Mouse (Mus musculus) embryonic facial prominence, embryonic 13.5 days (tissue): ENCODE data around the gene Crebbp. TPM values are rescaled to one million over a fixed set of nuclear protein-coding genes. Genes with fewer than 3 reads are reported as not detected.
A peak's percentile ranks its signal among the peaks of the same experiment; 100 is the strongest.
"Not testable (repeated sequence)": the region's sequence is repeated elsewhere in the genome, so short reads cannot be mapped to it uniquely, and the experiment has no call there.

ENCODE experiments used
- ATAC-seq: fragments of 200-750 bp; cut with Nextera tagmentation; 2 replicates; pipeline ENCODE4 v1.8.0; 2017; ENCODE audit warnings: low read depth; ENCODE audit not compliant: insufficient number of reproducible peaks, insufficient read depth, low FRiP score, low TSS enrichment
- H3K27ac ChIP-seq: fragments of 300-500 bp; sonication (generic); 2 replicates; pipeline ENCODE4 v1.5.1; 2015; ENCODE audit warnings: moderate library complexity, mild to moderate bottlenecking, inconsistent platforms
- H3K27me3 ChIP-seq: fragments of 300-500 bp; sonication (generic); 2 replicates; pipeline ENCODE4 v1.6.1; 2015; ENCODE audit warnings: mild to moderate bottlenecking, inconsistent platforms
- H3K36me3 ChIP-seq: fragments of 300-500 bp; sonication (generic); 2 replicates; pipeline ENCODE4 v1.6.1; 2015; ENCODE audit warnings: mild to moderate bottlenecking, inconsistent platforms
- H3K4me1 ChIP-seq: fragments of 300-500 bp; sonication (generic); 2 replicates; pipeline ENCODE4 v1.6.1; 2015; ENCODE audit warnings: inconsistent platforms
- H3K4me2 ChIP-seq: fragments of 300-500 bp; sonication (generic); 2 replicates; pipeline ENCODE4 v1.6.1; 2015; ENCODE audit warnings: moderate library complexity, mild to moderate bottlenecking, inconsistent platforms
- H3K4me3 ChIP-seq: fragments of 300-500 bp; sonication (generic); 2 replicates; pipeline ENCODE4 v1.5.1; 2015; ENCODE audit warnings: mild to moderate bottlenecking, inconsistent platforms
- H3K9ac ChIP-seq: fragments of 300-500 bp; sonication (generic); 2 replicates; pipeline ENCODE4 v1.6.1; 2015; ENCODE audit warnings: mild to moderate bottlenecking, inconsistent platforms
- H3K9me3 ChIP-seq: fragments of 300-500 bp; sonication (generic); 2 replicates; pipeline ENCODE4 v1.6.1; 2016; ENCODE audit warnings: inconsistent platforms
- WGBS: fragments of 180-500 bp; shearing (Covaris S2); methylation state at CpG from one replicate; pipeline ENCODE4 v1.1.7; 2015; ENCODE audit warnings: mixed read lengths; 5-methylcytosine and 5-hydroxymethylcytosine counted together
- polyA plus RNA-seq: library from polyadenylated mRNA; unstranded; fragments of >200 nt; fragmentation: Nextera tagmentation; extraction: Ambion mirVana; gene quantifications from 2 replicates; pipeline ENCODE4 v1.2.1, GENCODE M21; 2015

The Crebbp gene
- 51.3 and 59.4 TPM in 2 replicates for polyA plus RNA-seq

GRCm38 (mm10) chr16:4213799-4214551, at the start of gene Crebbp:
Crebbp (minus strand) TSS chr16:4213997.
- WGBS, result under 1% methylated on average over 45 of the region's 92 CpGs
- Histone ChIP-seq H3K27ac (peak within 1 kb of the TSS; percentile 98), H3K4me1 (peaks cover 17% of the 10 kb centered on the region), H3K36me3 (peaks cover 4% of the 10 kb centered on the region; the same call in 1 of the 2 replicates), H3K9ac (peak within 1 kb of the TSS; percentile 96), H3K27me3 (peaks cover 13% of the 10 kb centered on the region), H3K4me2 (peak within 1 kb of the TSS; percentile 91), H3K9me3 (no peaks in the 10 kb centered on the region), H3K4me3 (peak within 1 kb of the TSS; percentile 96)
- peak; percentile 88 for ATAC-seq

GRCm38 (mm10) chr16:4263486-4263885, 49.7 kb upstream of the Crebbp start:
- H3K9me3 ChIP-seq, result no peaks in the 10 kb centered on the region
- H3K4me2 ChIP-seq, result no peak overlapping the region
- no peak; the same call in 1 of the 2 replicates for ATAC-seq
- H3K27me3 ChIP-seq, result peaks cover 7% of the 10 kb centered on the region; the same call in 1 of the 2 replicates
- H3K36me3 ChIP-seq, result no peaks in the 10 kb centered on the region
- H3K4me1 ChIP-seq, result peaks cover 6% of the 10 kb centered on the region
- no peak overlapping the region for H3K4me3 ChIP-seq
- H3K9ac ChIP-seq, result no peak overlapping the region
- WGBS, result 85% methylated on average over 3 of the region's 3 CpGs
- no peak overlapping the region for H3K27ac ChIP-seq

DNA sequence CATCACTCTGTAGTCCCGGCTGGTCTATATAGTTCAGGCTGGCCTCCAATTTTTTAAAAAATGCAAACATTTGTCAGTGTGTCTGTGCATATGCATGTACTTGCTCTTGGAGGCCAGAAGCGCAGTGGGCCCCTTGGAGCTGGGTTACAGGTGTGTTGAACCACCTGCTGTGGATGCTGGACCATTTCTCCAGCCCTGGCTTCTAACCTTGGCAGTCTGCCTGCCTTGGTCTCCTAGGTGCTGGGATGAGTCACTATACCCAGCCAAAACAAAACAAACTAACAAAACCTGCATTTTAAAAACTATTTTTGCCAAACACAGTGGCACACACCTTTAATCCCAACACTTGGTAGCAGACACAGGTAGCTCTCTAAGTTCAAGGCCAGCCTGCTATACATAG, 43.7 kb upstream of the Crebbp start:
- Histone ChIP-seq H3K4me3 (no peak overlapping the region), H3K9ac (no peak overlapping the region), H3K27ac (no peak overlapping the region), H3K36me3 (no peaks in the 10 kb centered on the region), H3K4me1 (no peaks in the 10 kb centered on the region), H3K27me3 (no peaks in the 10 kb centered on the region), H3K4me2 (no peak overlapping the region), H3K9me3 (no peaks in the 10 kb centered on the region)
- ATAC-seq, result no peak
- 82% methylated on average over 2 of the region's 2 CpGs for WGBS

- no peak overlapping the region for H3K9ac ChIP-seq
- no peak overlapping the region for H3K27ac ChIP-seq
- no peaks in the 10 kb centered on the region for H3K27me3 ChIP-seq
- no peak overlapping the region for H3K4me2 ChIP-seq
- no peaks in the 10 kb centered on the region for H3K36me3 ChIP-seq
- H3K4me3 ChIP-seq, result no peak overlapping the region
- 85% methylated on average over 3 of the region's 3 CpGs for WGBS
- 0 out of 2 replicates have a peak, but pooled peaks cover 6% of the 10 kb centered on the region for H3K9me3 ChIP-seq
- no peaks in the 10 kb centered on the region for H3K4me1 ChIP-seq
- no peak for ATAC-seq
Observed at GRCm38 (mm10) chr16:4248791-4249190, 35.0 kb upstream of the Crebbp start.

- not testable (repeated sequence) for H3K9ac ChIP-seq, H3K36me3 ChIP-seq, H3K9me3 ChIP-seq, H3K4me2 ChIP-seq, ATAC-seq, H3K27ac ChIP-seq, H3K4me1 ChIP-seq, H3K4me3 ChIP-seq, H3K27me3 ChIP-seq
- WGBS, result 89% methylated on average over 1 of the region's 1 CpGs
Observed at GRCm38 (mm10) chr16:4245241-4245640, 31.4 kb upstream of the Crebbp start.

DNA sequence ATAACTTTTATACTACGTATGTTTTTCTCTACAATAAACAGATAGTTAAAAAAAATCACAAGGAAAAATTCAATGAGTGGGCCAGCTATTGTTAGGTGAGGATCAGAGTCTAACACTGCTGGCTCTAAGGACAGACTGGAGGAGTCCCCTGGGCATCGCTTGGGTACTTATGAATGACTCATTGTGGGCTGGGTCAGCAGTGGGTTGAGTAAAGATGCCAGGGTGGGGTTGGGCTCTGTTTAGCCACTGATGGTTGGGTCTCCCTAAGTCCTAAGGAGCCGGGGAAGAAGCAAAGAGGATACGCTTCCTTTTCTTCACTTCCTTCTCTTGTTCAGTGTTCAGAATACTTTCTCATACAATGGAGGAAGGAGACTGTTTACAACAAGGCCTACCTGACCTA, 22.3 kb upstream of the Crebbp start:
- WGBS, result 78% methylated on average over 4 of the region's 4 CpGs
- Histone ChIP-seq H3K4me3 (no peak overlapping the region), H3K4me1 (no peaks in the 10 kb centered on the region), H3K9me3 (no peaks in the 10 kb centered on the region), H3K4me2 (no peak overlapping the region), H3K27ac (no peak overlapping the region), H3K36me3 (no peaks in the 10 kb centered on the region), H3K9ac (no peak overlapping the region), H3K27me3 (no peaks in the 10 kb centered on the region)
- no peak for ATAC-seq

DNA sequence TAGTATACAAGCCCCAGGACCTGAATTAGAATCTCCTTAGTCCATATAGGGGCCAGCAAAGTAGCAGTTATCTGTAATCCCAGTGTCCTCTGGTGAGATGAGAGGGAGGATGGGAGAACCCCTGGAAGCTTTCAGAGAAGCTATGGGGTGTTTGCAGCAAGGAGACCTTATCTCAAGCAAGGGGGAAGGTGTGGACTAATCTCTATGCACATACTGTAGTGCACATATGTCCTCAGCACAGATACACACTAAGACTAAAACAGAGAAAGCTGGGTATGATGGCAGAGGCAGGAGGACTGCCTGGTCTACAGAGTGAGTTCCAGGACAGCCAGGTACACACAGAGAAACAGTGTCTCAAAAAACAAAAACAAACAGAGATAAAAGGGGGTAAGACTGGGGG, 21.8 kb upstream of the Crebbp start:
- H3K4me2 ChIP-seq, result no peak overlapping the region
- H3K9ac ChIP-seq, result no peak overlapping the region
- no peak overlapping the region for H3K27ac ChIP-seq
- H3K9me3 ChIP-seq, result no peaks in the 10 kb centered on the region
- H3K36me3 ChIP-seq, result no peaks in the 10 kb centered on the region
- no peak overlapping the region for H3K4me3 ChIP-seq
- no peak for ATAC-seq
- H3K27me3 ChIP-seq, result no peaks in the 10 kb centered on the region
- no peaks in the 10 kb centered on the region for H3K4me1 ChIP-seq

DNA sequence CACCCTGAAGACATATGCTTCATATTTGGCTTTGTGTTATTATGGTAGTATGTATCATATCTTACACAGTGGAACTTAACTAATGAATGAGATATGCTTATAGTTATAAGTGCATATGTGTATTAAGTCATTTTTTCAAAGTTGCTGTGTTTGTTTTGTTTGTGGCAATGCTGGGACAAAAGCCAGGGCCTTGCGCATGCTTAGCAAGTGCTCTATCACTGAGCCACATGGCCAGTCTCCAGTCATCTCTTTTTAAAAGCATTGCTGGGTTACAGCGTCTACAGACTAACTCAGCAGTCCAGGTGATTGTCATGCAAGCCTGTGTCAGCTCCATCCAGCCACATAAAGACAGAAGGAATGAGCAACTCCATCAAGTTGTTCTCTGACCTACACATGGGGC, 12.0 kb upstream of the Crebbp start:
- H3K27me3 ChIP-seq, result no peaks in the 10 kb centered on the region
- H3K4me3 ChIP-seq, result no peak overlapping the region
- no peaks in the 10 kb centered on the region for H3K36me3 ChIP-seq
- ATAC-seq, result no peak
- no peaks in the 10 kb centered on the region for H3K9me3 ChIP-seq
- H3K9ac ChIP-seq, result no peak overlapping the region
- no peaks in the 10 kb centered on the region for H3K4me1 ChIP-seq
- no peak overlapping the region for H3K4me2 ChIP-seq
- 87% methylated on average over 2 of the region's 2 CpGs for WGBS
- no peak overlapping the region for H3K27ac ChIP-seq

DNA sequence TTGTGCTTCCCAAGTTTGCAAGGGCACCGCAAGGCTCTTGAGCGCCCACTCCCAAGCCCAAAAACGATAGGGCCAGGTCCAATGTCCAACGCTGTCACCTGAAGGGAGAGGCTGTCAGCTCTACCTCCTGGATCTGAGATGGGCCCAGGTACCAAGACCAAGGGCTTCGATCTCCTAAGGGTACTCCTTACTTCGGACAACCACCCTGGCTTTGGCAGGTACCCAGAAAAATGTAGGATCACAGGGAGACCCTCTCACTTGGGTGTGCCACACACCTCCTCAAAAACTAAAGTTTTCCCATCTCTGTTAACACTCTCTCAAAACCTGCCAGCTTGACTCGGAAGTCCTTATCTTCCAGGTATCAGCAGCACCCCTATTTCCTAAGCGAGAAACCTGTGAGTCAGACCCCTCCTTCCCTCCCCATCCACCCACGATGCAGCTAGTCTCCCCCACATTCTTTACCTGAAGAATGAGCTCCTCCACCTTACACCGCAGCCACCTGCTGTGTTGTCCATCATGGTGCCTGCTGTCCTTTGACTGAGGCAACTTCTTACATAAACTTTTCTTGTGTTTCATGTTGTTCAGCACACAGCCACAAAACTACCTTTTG, 939 bp upstream of the Crebbp start:
- Histone ChIP-seq H3K4me3 (peak overlapping the region; percentile 96), H3K4me2 (peak overlapping the region; percentile 91), H3K9ac (peak overlapping the region; percentile 96), H3K27me3 (peaks cover 13% of the 10 kb centered on the region), H3K4me1 (peaks cover 17% of the 10 kb centered on the region), H3K27ac (no peak overlapping the region), H3K9me3 (no peaks in the 10 kb centered on the region), H3K36me3 (peaks cover 4% of the 10 kb centered on the region; the same call in 1 of the 2 replicates)
- 35% methylated on average over 10 of the region's 10 CpGs for WGBS
- no peak for ATAC-seq

DNA sequence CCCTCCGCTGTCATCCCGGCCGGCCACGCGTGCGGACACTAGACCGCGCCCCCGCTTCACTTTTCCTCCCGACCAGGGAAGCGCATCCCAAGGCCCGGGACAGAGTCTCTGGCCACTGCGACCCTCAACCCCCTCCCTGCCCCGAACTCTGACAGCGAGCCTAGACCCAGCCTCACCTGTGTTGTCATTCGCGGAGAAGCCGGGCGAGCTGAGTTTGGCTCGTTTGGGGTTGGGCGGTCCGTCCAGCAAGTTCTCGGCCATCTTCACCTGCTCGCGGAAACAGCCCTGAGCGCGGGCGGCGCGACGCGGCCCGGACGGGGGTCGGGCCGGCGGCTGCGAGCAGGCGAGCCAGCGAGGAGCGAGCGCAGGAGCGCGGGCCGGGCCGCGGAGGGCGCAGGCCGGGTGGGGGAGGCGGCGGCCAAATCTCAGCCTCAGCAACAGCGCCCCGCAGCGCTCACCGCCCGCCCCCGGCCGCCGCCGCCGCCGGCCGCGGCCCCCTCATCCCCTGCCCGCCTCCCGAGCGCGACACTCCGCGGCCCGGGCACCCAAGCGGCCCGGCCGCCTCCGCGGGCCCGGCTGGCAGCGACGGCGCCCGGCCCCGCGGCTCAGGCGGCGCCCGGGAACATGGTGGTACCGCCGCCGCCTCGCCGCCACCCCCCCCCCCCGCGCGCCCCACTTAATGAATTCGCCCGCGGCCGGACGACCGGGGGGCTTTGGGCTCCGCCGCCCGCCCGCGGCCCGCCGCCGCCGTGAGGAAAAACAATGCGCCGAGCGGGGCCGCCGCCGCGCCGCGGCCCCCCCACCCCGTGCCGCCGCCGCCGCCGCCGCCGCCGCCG, 616 bp downstream of the Crebbp start:
- Histone ChIP-seq H3K4me3 (peak overlapping the region; percentile 96), H3K27me3 (peaks cover 13% of the 10 kb centered on the region), H3K9ac (peak overlapping the region; percentile 96), H3K9me3 (no peaks in the 10 kb centered on the region), H3K27ac (peak overlapping the region; percentile 98), H3K4me2 (peak overlapping the region; percentile 68), H3K36me3 (peaks cover 9% of the 10 kb centered on the region), H3K4me1 (peaks cover 19% of the 10 kb centered on the region)
- WGBS, result under 1% methylated on average over 51 of the region's 128 CpGs
- ATAC-seq, result peak; percentile 57; the same call in 1 of the 2 replicates

DNA sequence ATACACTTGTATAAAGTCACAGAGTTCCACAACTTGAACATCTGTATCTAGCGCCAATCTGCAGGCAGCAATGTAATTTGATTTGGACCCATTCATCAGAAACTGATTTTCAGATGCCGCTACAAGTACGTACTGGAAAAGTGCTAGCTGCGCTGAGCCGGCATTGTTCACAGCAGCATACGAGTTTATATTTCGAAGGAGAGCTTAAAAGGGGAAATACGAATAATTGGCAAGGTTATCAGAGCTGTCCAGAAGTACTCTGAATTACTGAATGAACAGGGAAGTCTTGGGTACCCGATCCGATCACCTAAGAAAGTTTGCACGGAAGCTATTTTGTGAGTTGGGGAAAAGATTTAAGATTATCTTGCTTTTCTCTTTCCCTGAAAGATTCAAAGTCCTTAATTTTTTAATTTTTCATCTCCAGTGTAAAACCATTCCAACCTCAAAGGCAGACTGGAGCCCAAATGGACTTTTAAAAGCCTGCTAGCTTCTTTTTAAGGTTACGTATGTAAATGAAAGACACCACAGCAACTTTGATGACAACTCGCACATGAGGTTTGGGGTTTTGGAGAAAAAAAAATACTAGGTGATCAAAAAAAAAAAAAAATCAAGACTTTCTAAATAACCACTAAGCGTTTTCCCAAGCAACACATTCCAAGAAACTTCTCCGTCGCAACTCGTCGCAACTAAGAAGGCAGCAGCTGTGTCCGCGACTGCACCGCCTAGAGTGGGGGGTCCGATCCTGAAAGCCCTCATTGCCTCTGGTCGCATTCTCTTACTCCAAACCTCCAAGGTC, 1.4 kb downstream of the Crebbp start:
- Histone ChIP-seq H3K36me3 (peaks cover 11% of the 10 kb centered on the region), H3K9ac (peak overlapping the region; percentile 96), H3K27ac (peak overlapping the region; percentile 98; the same call in 1 of the 2 replicates), H3K4me3 (peak overlapping the region; percentile 96), H3K27me3 (peaks cover 13% of the 10 kb centered on the region), H3K9me3 (no peaks in the 10 kb centered on the region), H3K4me1 (peaks cover 21% of the 10 kb centered on the region), H3K4me2 (peak overlapping the region; percentile 68)
- WGBS, result 3% methylated on average over 23 of the region's 23 CpGs
- ATAC-seq, result no peak
